Mouse (Mus musculus): Measurements from ENCODE around the gene Ddx18. TPM values are rescaled to one million over a fixed set of nuclear protein-coding genes. Genes with fewer than 3 reads are reported as not detected.

Gene Ddx18
- total and polyA plus RNA-seq, 3 experiments: 62.8 to 198 (median 69.7) TPM

GRCm38 (mm10) chr1:121508729-121509128, 59.1 kb downstream of the Ddx18 start:
- in situ Hi-C loops (cut with MboI; ENCODE audit: low pct_ligation_motif_present, low pct_unique_long_range_greater_than_20kb, low sequenced_read_pairs): no loop called here
- Histone ChIP-seq H3K4me3 (replicated peaks in 1 of 3; ENCODE audit: low read depth in 2 of 3, low read length in 2 of 3, poor library complexity in 1 of 3) (no peak overlapping the region), H3K36me3 (replicated peaks in 1 of 2; ENCODE audit: control insufficient read depth in 1 of 2, insufficient read depth in 1 of 2, low read length in 1 of 2) (peaks cover 11 to 29% of the 10 kb centered on the region in 2 experiments), H3K4me1 (ENCODE audit: control insufficient read depth in 1 of 2, insufficient read depth in 2 of 2) (peaks cover 0 to 8% of the 10 kb centered on the region in 2 experiments; a peak in 1 of 4 replicates), H3K27me3 (replicated peaks) (no peaks in the 10 kb centered on the region), H3K27ac (ENCODE audit: insufficient read depth, low read depth) (no peak overlapping the region), H3K4me2 (ENCODE audit: insufficient read depth, low read depth, poor library complexity, severe bottlenecking) (no peak overlapping the region), H3K79me2 (replicated peaks; ENCODE audit: control insufficient read depth, extremely low read depth, insufficient read depth, poor library complexity, severe bottlenecking) (no peaks in the 10 kb centered on the region), H3K9me3 (replicated peaks; ENCODE audit: low read length) (no peaks in the 10 kb centered on the region), H3K9ac (ENCODE audit: insufficient read depth, low read depth) (no peak overlapping the region)
- dilution Hi-C loops (cut with MboI; ENCODE audit: extremely low pct_ligation_motif_present, extremely low pct_unique_long_range_greater_than_20kb, low sequenced_read_pairs): no loop called here
- TF ChIP-seq TBP (conservative IDR thresholded peaks at IDR 0.05; ENCODE audit: low read depth, low read length): no peak
- TF ChIP-seq SIN3A (IDR thresholded peaks at IDR 0.05; ENCODE audit: low read length): no peak
- TF ChIP-seq SMC3 (IDR thresholded peaks at IDR 0.05; ENCODE audit: low read depth, low read length): no peak
- TF ChIP-seq MAZ (IDR thresholded peaks at IDR 0.05; ENCODE audit: low read depth, low read length): no peak
- TF ChIP-seq E2F4 (IDR thresholded peaks at IDR 0.05; ENCODE audit: insufficient replicate concordance, low read depth, low read length): no peak
- no peak for TF ChIP-seq USF1 (IDR thresholded peaks at IDR 0.05; ENCODE audit: low read depth, low read length)
- no peak for TF ChIP-seq GABPA (IDR thresholded peaks at IDR 0.05; ENCODE audit: insufficient replicate concordance, low read depth, low read length)
- TF ChIP-seq MEF2A (IDR thresholded peaks at IDR 0.05; ENCODE audit: borderline replicate concordance, low read depth, low read length): no peak
- no peak for TF ChIP-seq UBTF (IDR thresholded peaks at IDR 0.05; ENCODE audit: low read depth, low read length)
- no peak for TF ChIP-seq HCFC1 (IDR thresholded peaks at IDR 0.05; ENCODE audit: low read depth, low read length)
- TF ChIP-seq USF2 (conservative IDR thresholded peaks at IDR 0.05; ENCODE audit: low read depth, low read length): no peak
- no peak for TF ChIP-seq ZMIZ1 (IDR thresholded peaks at IDR 0.05; ENCODE audit: low read depth, low read length)
- TF ChIP-seq JUND (conservative IDR thresholded peaks at IDR 0.05; ENCODE audit: low read depth, low read length): no peak
- DNase-seq (ENCODE audit: extremely low read depth): no peak

Other genes with a start within 250 kb of the Ddx18 start
- 25.0 and 37.7 TPM in 2 replicates for gene Insig2, start 235.4 kb downstream of the Ddx18 start, total RNA-seq (2012; rRNA removed)
- gene Insig2, start 235.4 kb downstream of the Ddx18 start, total RNA-seq (2014; rRNA removed): 20.1 and 23.6 TPM in 2 replicates
- gene Insig2, start 235.4 kb downstream of the Ddx18 start, polyA plus RNA-seq (2012; ENCODE audit: insufficient read length, low read depth): 20.5 and 21.2 TPM in 2 replicates
- gene Ccdc93, start 136.9 kb downstream of the Ddx18 start, total RNA-seq (2012; rRNA removed): 21.0 and 21.2 TPM in 2 replicates
- 23.7 and 25.0 TPM in 2 replicates for gene Ccdc93, start 136.9 kb downstream of the Ddx18 start, total RNA-seq (2014; rRNA removed)
- 34.0 and 37.2 TPM in 2 replicates for gene Ccdc93, start 136.9 kb downstream of the Ddx18 start, polyA plus RNA-seq (2012; ENCODE audit: insufficient read length, low read depth)
- not detected in 2 replicates for gene Htr5b, start 39.5 kb downstream of the Ddx18 start, total RNA-seq (2012; rRNA removed)
- gene Htr5b, start 39.5 kb downstream of the Ddx18 start, total RNA-seq (2014; rRNA removed): not detected in 2 replicates
- gene Htr5b, start 39.5 kb downstream of the Ddx18 start, polyA plus RNA-seq (2012; ENCODE audit: insufficient read length, low read depth): not detected in 2 replicates

All from CH12.LX (cell line).